Mouse (Mus musculus) urinary bladder, postnatal 4 days (tissue): ENCODE data around the gene Ralb.
A peak's percentile ranks its signal among the peaks of the same experiment; 100 is the strongest.

Experiments
- DNase-seq, 2 experiments: peaks; one replicate each; pipeline ENCODE4 v3.0.0; 2021 to 2022; ENCODE audit warnings: low spot score in 2 of 2

Ralb gene

DNA sequence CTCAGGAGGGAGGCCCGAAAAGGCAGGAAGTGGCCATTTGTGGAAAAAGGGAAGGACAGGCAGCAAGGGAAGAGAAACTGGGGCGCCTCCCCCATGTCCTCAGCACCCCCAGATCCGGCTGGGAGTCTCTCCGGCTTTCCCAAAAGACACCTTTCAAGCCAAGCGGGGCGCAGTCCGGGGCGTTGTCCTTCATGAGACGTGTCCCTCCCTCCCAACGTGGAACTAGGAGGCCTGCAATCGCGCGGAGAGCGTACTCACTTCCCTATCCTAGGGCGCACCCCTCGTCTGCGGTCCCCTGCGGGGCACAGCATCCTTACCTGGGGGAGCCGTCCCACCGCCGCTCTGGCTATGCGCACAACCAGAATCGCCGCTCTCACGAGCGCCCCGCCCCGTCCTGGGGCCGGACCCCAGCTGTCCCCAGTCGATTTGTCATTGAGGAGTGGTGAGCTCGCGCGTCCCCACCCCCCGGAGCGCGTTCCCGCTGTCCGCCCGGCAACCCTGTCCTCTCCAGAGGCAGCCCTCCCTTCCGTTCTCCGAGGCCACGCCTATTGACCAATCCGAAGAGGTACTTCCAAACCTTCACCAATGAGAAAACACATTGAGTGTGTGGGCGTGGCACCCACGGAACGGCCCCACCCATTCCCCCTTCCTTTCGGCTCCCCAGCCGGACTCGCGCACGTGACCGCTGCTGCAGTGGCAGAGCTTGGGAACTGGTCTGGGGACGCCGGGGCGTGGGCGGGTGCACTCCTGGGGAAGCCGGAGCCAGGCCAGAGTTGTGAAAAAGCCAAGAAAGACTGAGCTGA lies at the start of gene Ralb:
Ralb (minus strand) TSS at position 535 of the 803 bp plus-strand sequence.
- DNase-seq = peak; percentile 96

GRCm38 (mm10) chr1:119551651-119552050 lies 47.1 kb upstream of the Ralb start:
- no peak for DNase-seq

- no peak for DNase-seq
These were observed 45.5 kb upstream of the Ralb start for GRCm38 (mm10) chr1:119550064-119550463.

DNA sequence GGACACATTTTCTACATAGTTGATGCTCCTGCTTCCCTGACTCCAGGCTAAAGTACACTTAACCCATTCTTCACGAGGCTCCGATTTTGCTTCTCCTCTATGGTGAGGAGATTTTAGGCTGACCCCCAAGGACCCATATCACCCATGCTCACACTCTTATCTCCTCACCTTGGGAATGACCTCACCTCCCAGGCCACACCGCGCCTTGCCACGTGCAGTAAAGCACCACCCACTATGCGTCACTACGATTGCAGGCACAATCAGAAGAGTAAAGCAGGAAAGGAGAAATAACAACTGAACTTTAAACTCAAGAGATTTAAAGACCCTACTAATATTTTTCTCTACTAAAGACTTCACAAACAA lies 44.7 kb upstream of the Ralb start:
- no peak for DNase-seq

DNA sequence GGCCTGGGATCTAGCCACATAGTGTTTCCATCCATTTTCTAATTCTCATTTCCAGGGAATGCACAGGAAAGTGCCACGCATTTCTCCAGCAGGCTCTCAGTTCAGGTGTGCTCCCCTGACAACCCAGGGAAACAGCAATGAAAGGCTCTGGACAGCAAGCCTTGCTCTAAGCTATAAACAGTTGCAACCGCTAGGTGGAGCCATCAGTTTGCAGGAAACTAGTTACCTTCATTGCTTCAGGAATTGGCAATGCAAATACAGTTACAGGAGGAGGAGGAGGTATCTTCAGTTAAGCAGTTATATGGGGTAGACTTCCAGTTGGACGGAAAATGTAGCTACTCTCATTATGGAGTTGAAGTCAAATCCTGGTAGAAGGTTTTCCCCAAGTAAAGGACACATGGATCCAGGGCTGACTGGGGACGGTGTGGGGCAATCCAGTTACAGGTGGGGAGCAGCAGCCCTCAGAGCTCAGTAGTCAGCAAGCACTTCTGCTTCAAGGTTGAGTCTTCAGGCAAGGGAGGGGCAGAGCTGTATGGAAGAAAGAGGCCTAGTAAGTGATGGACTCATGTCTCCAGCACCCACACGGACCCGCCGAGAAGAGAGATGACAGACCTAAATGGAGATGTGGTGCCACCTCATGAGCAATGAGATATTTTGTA lies 44.2 kb upstream of the Ralb start:
- DNase-seq = peak; percentile 49 to 81

GRCm38 (mm10) chr1:119546490-119546889 lies 41.9 kb upstream of the Ralb start:
- peak in 1 of 2 experiments; percentile 12 for DNase-seq

DNA sequence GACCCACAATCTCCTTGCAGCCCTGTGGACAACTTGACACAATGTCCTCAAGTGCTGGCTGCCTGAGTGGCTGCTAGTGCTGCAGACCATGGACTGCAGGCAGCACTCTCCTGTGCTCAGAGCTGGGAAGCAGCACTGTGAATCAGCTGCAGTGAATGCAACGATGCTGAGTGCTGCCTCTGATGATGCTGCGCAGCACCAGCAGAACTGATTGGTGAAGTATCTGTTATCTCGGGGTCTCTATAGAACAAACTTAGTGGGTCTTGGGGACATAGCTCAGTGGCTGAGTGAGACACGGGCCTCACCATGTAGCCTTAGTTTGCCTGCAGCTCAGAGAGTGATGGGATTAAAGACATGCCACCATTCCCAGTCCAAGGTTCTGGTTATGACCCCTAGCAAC lies 41.1 kb upstream of the Ralb start:
- DNase-seq = peak in 1 of 2 experiments; percentile 14

DNA sequence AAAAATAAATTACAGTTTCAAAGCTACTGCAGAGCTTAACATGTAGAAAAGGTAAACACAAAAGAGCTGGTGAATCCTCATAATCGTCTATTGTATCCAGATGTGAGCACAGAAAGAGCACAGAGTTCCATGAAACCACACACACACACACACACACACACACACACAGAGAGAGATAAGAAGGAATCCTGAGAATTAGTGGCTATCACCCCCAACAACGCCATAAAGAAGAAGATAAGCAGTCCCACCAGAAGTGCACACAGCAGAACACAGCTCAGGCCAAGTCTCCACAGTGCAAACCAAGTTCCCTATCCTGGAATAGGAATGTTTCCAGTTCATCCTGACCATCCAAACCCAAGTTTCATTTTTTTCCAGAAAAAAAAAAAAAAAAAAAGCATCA lies 40.6 kb upstream of the Ralb start:
- DNase-seq = no peak

GRCm38 (mm10) chr1:119544611-119545155 lies 40.1 kb upstream of the Ralb start:
- DNase-seq = peak in 1 of 2 experiments; percentile 15

DNA sequence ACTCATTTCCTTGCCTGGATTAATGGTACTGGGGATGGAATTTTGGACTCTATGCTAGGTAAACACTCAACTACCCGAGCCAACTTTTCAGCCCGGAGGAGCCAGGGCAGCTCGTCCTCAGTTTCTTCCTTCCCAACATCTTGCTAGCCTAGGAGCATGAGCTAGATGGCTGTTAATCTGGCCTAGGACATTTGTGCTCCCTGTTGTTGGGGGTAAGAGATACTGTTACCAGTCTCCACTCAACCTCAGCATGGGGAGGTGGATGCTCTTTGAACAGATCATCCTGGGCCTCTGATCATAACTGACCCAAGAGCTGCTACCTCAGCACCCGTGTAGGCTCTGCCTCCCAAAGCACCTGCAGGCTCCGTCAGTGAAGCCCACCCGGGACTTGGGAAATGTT lies 38.7 kb upstream of the Ralb start:
- DNase-seq = no peak

- DNase-seq = no peak
These were observed 37.0 kb upstream of the Ralb start for GRCm38 (mm10) chr1:119541570-119541969.

- no peak for DNase-seq
These were observed 36.4 kb upstream of the Ralb start for GRCm38 (mm10) chr1:119540836-119541557.

DNA sequence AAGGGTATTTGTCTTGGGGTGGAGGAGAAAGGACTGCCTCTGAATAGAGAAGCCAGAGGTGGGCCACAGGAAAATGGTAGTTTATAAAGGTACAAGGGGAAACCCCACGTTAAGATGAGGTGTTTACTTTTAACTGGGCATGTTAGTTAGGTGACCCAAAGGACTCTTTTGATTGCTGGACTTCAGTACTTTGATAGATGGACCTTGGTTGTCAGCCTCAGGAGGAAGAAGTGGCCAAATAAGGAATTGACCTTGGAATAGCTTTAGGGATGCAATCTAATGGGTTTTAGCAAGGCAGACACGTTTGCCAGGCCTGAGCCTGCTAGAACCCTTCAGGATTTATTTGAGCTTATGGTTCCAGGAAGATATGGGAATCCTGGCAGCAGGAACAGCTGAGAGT lies 34.7 kb upstream of the Ralb start:
- DNase-seq = no peak

DNA sequence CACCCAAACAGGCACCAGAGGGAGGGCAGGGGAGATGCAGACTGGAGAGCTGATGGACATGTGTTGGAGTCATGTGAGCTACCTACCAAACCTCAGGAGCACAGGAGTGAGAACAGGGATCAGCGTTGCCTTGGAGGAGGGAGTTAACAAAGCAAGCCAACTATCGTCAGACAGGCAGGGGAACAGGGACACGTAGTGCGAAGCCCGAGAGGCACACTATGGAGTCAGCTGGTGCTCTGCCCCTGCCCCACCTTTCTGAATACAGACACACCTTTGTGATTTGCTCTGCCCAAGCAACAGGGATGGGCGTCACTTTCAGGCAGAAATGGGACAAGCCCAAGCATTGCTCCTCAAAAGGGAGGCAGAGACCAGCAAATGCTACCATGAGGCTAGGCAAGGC lies 33.1 kb upstream of the Ralb start:
- DNase-seq = no peak

GRCm38 (mm10) chr1:119536122-119536521 lies 31.5 kb upstream of the Ralb start:
- DNase-seq = no peak

- DNase-seq = no peak
These were observed 29.7 kb upstream of the Ralb start for GRCm38 (mm10) chr1:119534341-119534740.

GRCm38 (mm10) chr1:119533093-119533805 lies 28.7 kb upstream of the Ralb start:
- DNase-seq = no peak

DNA sequence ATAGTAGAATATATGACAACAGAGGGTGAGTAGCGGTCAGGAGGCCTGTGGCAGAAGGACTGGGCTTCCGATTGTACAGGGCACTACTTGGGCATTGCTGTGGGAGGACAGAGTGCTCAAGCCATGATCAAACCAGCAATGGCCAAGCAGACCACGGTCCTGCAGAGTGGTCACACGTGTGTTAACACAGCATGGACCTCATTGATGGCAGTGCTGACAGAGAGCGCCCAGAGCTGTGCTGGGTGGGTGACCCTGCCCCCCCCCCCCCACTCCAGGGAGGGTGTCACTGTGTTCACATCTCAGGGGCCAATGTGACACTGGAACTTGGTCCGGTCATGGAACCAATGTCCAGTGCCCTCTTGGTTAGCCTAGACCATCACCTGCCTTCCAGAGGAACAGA lies 27.6 kb upstream of the Ralb start:
- DNase-seq = no peak

GRCm38 (mm10) chr1:119530941-119531340 lies 26.3 kb upstream of the Ralb start:
- no peak for DNase-seq

DNA sequence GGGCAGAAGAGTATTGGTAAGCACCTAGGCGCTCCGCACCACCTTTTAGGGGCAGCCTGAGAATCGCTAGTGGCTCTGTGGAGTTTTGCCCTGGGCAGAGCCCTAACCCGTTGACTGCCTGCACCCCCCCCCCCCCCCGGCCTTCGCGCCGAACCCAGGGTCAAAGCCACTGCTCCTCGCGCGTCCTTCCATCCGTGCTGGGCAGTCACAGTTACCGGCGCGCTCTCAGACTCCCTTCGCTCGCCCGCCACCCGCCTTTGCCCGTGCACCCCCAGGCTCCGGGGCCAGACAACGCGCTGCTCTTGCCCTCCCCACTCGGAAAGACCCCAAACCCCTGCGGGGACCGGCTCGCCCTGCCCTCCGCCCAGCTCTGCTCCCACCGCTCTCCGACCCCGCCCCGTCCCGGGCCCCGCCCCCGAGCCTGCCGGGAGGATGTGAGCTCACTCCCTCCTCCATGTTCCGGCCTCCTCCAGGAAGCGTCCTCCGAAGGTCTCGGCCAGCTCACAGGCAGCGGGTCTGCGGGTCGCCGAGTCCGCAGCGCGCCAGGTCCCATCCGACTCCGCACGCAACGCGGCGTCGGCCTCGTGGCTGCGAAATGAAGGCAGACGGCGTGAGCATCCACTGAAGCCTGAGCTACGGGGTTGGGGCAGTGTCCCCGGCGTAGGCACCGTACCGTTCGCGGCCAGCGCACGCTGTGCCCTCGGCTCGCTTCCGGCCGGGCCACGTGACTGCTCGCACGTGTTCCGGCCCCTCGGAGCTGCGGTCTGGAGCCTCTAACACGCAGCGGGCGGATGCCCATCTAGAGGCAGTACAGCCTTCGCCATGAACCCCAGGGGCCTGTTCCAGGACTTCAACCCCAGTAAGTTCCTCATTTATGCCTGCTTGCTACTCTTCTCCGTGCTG lies 21.3 kb upstream of the Ralb start, which contains the start of gene Tmem185b:
Tmem185b (plus strand) TSS at position 472 of the 903 bp plus-strand sequence.
- peak; percentile 91 to 94 for DNase-seq
